Mouse (Mus musculus): Measurements from ENCODE around the gene Cyp11a1. TPM values are rescaled to one million over a fixed set of nuclear protein-coding genes. Genes with fewer than 3 reads are reported as not detected.

Gene Cyp11a1
- total and polyA plus RNA-seq, 2 experiments from 2014 or later: 0.22 to 1.3 TPM

- no peaks in the 10 kb centered on the region for H3K4me1 ChIP-seq (ENCODE audit: insufficient read depth, low read length)
- H3K9me3 ChIP-seq (ENCODE audit: low read length): no peaks in the 10 kb centered on the region
- H3K36me3 ChIP-seq (ENCODE audit: insufficient read depth, low read length): no peaks in the 10 kb centered on the region
- H3K27me3 ChIP-seq (ENCODE audit: insufficient read depth, low read length): peaks cover 8% of the 10 kb centered on the region; the same call in 1 of the 2 replicates
- H3K27ac ChIP-seq (ENCODE audit: low read depth, low read length): peak overlapping the region; percentile 51; the same call in 1 of the 2 replicates
- 0 out of 2 replicates have a peak overlapping the region, but pooled peaks have one; percentile 0 for H3K9ac ChIP-seq (replicated peaks; ENCODE audit: low read length, poor library complexity, severe bottlenecking)
- DNase-seq (ENCODE audit: low spot score) (peak; percentile 87), ATAC-seq (ENCODE audit: low FRiP score) (peak; percentile 94)
- peak overlapping the region; percentile 30 for H3K4me3 ChIP-seq (ENCODE audit: low read depth, low read length)
- peak; percentile 89 for TF ChIP-seq CTCF (IDR thresholded peaks at IDR 0.05)
- H3K4me2 ChIP-seq (ENCODE audit: low read depth, low read length, poor library complexity, severe bottlenecking): peak overlapping the region; percentile 71
- 1% methylated on average over 20 of the region's 20 CpGs for WGBS
Measured at GRCm38 (mm10) chr9:57998032-57998659, 8.1 kb upstream of the Cyp11a1 start.

- Histone ChIP-seq H3K27me3 (ENCODE audit: insufficient read depth, low read length) (peaks cover 8% of the 10 kb centered on the region; the same call in 1 of the 2 replicates), H3K4me2 (ENCODE audit: low read depth, low read length, poor library complexity, severe bottlenecking) (no peak overlapping the region), H3K9me3 (ENCODE audit: low read length) (no peaks in the 10 kb centered on the region), H3K27ac (ENCODE audit: low read depth, low read length) (no peak overlapping the region; the same call in 1 of the 2 replicates), H3K4me3 (ENCODE audit: low read depth, low read length) (no peak overlapping the region), H3K9ac (replicated peaks; ENCODE audit: low read length, poor library complexity, severe bottlenecking) (no peak overlapping the region), H3K36me3 (ENCODE audit: insufficient read depth, low read length) (no peaks in the 10 kb centered on the region), H3K4me1 (ENCODE audit: insufficient read depth, low read length) (no peaks in the 10 kb centered on the region)
- ATAC-seq (ENCODE audit: low FRiP score) (no peak), DNase-seq (ENCODE audit: low spot score) (no peak)
- WGBS: 57% methylated on average over 2 of the region's 2 CpGs
- no peak for TF ChIP-seq CTCF (IDR thresholded peaks at IDR 0.05)
Measured at GRCm38 (mm10) chr9:57998685-57999084, 7.5 kb upstream of the Cyp11a1 start.

DNA sequence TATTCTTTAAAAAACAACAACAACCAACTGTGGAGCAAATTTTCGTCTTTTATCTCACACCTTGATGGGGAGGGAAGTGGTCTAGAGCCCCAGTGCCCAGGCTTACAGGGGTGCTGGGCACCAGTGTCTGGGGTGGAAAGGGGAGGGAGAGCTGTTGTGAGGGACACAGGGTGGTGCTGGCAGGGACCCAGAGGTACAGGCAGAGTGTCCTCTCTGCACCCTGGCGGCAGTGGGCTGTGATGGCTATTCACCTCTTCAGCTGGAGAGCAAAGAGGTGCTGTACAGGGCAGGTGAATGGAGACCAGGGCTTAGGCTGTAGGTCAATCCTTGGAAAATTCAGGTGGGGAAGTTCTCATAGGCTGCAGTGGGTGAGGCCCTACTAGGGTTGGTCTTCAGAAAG, 6.5 kb upstream of the Cyp11a1 start:
- 48% methylated on average over 2 of the region's 2 CpGs for WGBS
- H3K4me3 ChIP-seq (ENCODE audit: low read depth, low read length): no peak overlapping the region
- no peak overlapping the region for H3K27ac ChIP-seq (ENCODE audit: low read depth, low read length)
- ATAC-seq (ENCODE audit: low FRiP score) (no peak), DNase-seq (ENCODE audit: low spot score) (no peak)
- no peaks in the 10 kb centered on the region for H3K9me3 ChIP-seq (ENCODE audit: low read length)
- H3K4me2 ChIP-seq (ENCODE audit: low read depth, low read length, poor library complexity, severe bottlenecking): no peak overlapping the region
- H3K4me1 ChIP-seq (ENCODE audit: insufficient read depth, low read length): no peaks in the 10 kb centered on the region
- H3K27me3 ChIP-seq (ENCODE audit: insufficient read depth, low read length): peaks cover 8% of the 10 kb centered on the region; the same call in 1 of the 2 replicates
- H3K36me3 ChIP-seq (ENCODE audit: insufficient read depth, low read length): no peaks in the 10 kb centered on the region
- no peak for TF ChIP-seq CTCF (IDR thresholded peaks at IDR 0.05)
- H3K9ac ChIP-seq (replicated peaks; ENCODE audit: low read length, poor library complexity, severe bottlenecking): 0 out of 2 replicates have a peak overlapping the region, but pooled peaks have one; percentile 24

DNA sequence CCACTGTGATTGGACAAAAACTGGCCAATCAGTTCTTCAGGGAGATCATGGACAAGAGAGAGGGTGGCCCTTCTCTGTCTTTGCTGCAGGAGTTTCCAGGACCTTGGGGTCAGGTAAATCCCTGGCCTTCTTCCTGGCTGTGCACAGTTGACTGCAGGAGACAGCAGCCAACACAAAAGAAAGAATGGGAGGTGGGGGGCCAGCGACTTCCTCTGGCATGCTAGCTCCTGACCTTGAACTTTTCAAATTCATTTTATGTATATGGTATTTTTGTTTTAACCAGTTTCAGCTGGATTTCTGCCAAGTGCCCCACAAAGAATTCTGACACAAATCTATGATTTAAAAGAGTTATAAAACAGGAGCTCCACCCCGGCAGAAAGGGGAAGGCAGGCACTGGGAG, 2.9 kb upstream of the Cyp11a1 start:
- TF ChIP-seq CTCF (IDR thresholded peaks at IDR 0.05): no peak
- DNase-seq (ENCODE audit: low spot score): no peak

GRCm38 (mm10) chr9:58008336-58009014, 2.3 kb downstream of the Cyp11a1 start:
- peaks cover 4% of the 10 kb centered on the region for H3K4me1 ChIP-seq (ENCODE audit: insufficient read depth, low read length)
- H3K36me3 ChIP-seq (ENCODE audit: insufficient read depth, low read length): no peaks in the 10 kb centered on the region
- H3K9ac ChIP-seq (replicated peaks; ENCODE audit: low read length, poor library complexity, severe bottlenecking): no peak overlapping the region
- H3K27ac ChIP-seq (ENCODE audit: low read depth, low read length): peak overlapping the region; percentile 72
- no peak overlapping the region for H3K4me3 ChIP-seq (ENCODE audit: low read depth, low read length)
- WGBS: 45% methylated on average over 12 of the region's 12 CpGs
- no peaks in the 10 kb centered on the region for H3K27me3 ChIP-seq (ENCODE audit: insufficient read depth, low read length)
- H3K4me2 ChIP-seq (ENCODE audit: low read depth, low read length, poor library complexity, severe bottlenecking): peak overlapping the region; percentile 30; the same call in 1 of the 2 replicates
- no peak for TF ChIP-seq CTCF (IDR thresholded peaks at IDR 0.05)
- H3K9me3 ChIP-seq (ENCODE audit: low read length): no peaks in the 10 kb centered on the region
- DNase-seq (ENCODE audit: low spot score): peak; percentile 25
- ATAC-seq (ENCODE audit: low FRiP score): peak; percentile 74

More for the DNA sequence above, 2.9 kb upstream of the Cyp11a1 start:
- Histone ChIP-seq H3K27me3 (ENCODE audit: insufficient read depth, low read length) (peaks cover 8% of the 10 kb centered on the region; the same call in 1 of the 2 replicates), H3K4me3 (ENCODE audit: low read depth, low read length) (no peak overlapping the region), H3K9ac (replicated peaks; ENCODE audit: low read length, poor library complexity, severe bottlenecking) (no peak overlapping the region), H3K4me1 (ENCODE audit: insufficient read depth, low read length) (peaks cover under 1% of the 10 kb centered on the region), H3K9me3 (ENCODE audit: low read length) (no peaks in the 10 kb centered on the region), H3K4me2 (ENCODE audit: low read depth, low read length, poor library complexity, severe bottlenecking) (no peak overlapping the region), H3K27ac (ENCODE audit: low read depth, low read length) (no peak overlapping the region), H3K36me3 (ENCODE audit: insufficient read depth, low read length) (no peaks in the 10 kb centered on the region)
- no peak for ATAC-seq (ENCODE audit: low FRiP score)
- WGBS: 29% methylated on average over 2 of the region's 2 CpGs

- Histone ChIP-seq H3K27ac (ENCODE audit: low read depth, low read length) (peak overlapping the region; percentile 72), H3K9me3 (ENCODE audit: low read length) (no peaks in the 10 kb centered on the region), H3K9ac (replicated peaks; ENCODE audit: low read length, poor library complexity, severe bottlenecking) (no peak overlapping the region), H3K27me3 (ENCODE audit: insufficient read depth, low read length) (no peaks in the 10 kb centered on the region), H3K4me3 (ENCODE audit: low read depth, low read length) (no peak overlapping the region), H3K36me3 (ENCODE audit: insufficient read depth, low read length) (no peaks in the 10 kb centered on the region), H3K4me2 (ENCODE audit: low read depth, low read length, poor library complexity, severe bottlenecking) (peak overlapping the region; percentile 30; the same call in 1 of the 2 replicates), H3K4me1 (ENCODE audit: insufficient read depth, low read length) (peaks cover 4% of the 10 kb centered on the region)
- ATAC-seq (ENCODE audit: low FRiP score): peak; percentile 88
- 3% methylated on average over 6 of the region's 6 CpGs for WGBS
- peak; percentile 95 for DNase-seq (ENCODE audit: low spot score)
- TF ChIP-seq CTCF (IDR thresholded peaks at IDR 0.05): no peak
Measured at GRCm38 (mm10) chr9:58009015-58009362, 2.8 kb downstream of the Cyp11a1 start.

All from midbrain, postnatal 0 days (tissue).